Mouse (Mus musculus): ENCODE measurements at regions not wholly inside any gene's neighbourhood (a gene's known extent, or its start where the extent isn't known, plus 50 kb on each side); places are given as distances from the start of the nearest gene placed in this dataset.
A peak's percentile ranks its signal among the peaks of the same experiment; 100 is the strongest.

- ATAC-seq, result no peak
- Histone ChIP-seq H3K36me3 (ENCODE audit: control insufficient read depth, insufficient read depth) (no peaks in the 10 kb centered on the region), H3K27me3 (replicated peaks; ENCODE audit: control insufficient read depth, insufficient read depth, low read length) (no peaks in the 10 kb centered on the region), H3K4me1 (replicated peaks; ENCODE audit: control insufficient read depth, insufficient read depth, low read length) (peaks cover 4% of the 10 kb centered on the region; the same call in 1 of the 2 replicates), H3K9me3 (ENCODE audit: control insufficient read depth, low read length) (no peaks in the 10 kb centered on the region), H3K4me2 (ENCODE audit: low read length) (no peak overlapping the region), H3K27ac (ENCODE audit: low read length) (no peak overlapping the region), H3K4me3 (replicated peaks; ENCODE audit: low read length) (no peak overlapping the region), H3K9ac (replicated peaks; ENCODE audit: low read depth, low read length) (no peak overlapping the region)
These were observed 456.1 kb downstream of the Gtdc1 start for GRCm38 (mm10) chr2:44471381-44471780.

DNA sequence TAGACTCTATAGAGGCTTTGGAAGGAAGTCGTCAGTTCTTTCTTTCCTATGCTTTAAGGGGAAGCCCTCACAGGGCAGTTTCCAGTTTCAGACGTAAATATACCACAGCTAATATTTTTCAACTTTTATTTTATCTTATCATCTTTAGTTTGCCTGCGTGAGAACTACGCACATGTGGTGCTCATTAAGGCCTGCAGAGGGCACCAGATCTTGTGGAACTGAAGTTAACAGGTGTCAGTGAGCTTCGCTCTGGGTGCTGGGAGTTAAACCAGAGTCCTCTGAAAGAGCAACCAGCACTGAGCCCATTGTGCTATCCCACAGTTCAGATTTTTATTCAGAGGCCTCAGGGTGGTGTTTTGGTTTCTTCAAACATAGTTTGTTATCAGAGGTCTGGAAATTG is 456.5 kb downstream of the Gtdc1 start:
- Histone ChIP-seq H3K4me2 (ENCODE audit: low read length) (no peak overlapping the region), H3K9me3 (ENCODE audit: control insufficient read depth, low read length) (no peaks in the 10 kb centered on the region), H3K4me1 (replicated peaks; ENCODE audit: control insufficient read depth, insufficient read depth, low read length) (peaks cover 4% of the 10 kb centered on the region; the same call in 1 of the 2 replicates), H3K27ac (ENCODE audit: low read length) (no peak overlapping the region), H3K36me3 (ENCODE audit: control insufficient read depth, insufficient read depth) (no peaks in the 10 kb centered on the region), H3K4me3 (replicated peaks; ENCODE audit: low read length) (no peak overlapping the region), H3K9ac (replicated peaks; ENCODE audit: low read depth, low read length) (no peak overlapping the region), H3K27me3 (replicated peaks; ENCODE audit: control insufficient read depth, insufficient read depth, low read length) (no peaks in the 10 kb centered on the region)
- WGBS, result 97% methylated on average over 5 of the region's 5 CpGs
- no peak for ATAC-seq

DNA sequence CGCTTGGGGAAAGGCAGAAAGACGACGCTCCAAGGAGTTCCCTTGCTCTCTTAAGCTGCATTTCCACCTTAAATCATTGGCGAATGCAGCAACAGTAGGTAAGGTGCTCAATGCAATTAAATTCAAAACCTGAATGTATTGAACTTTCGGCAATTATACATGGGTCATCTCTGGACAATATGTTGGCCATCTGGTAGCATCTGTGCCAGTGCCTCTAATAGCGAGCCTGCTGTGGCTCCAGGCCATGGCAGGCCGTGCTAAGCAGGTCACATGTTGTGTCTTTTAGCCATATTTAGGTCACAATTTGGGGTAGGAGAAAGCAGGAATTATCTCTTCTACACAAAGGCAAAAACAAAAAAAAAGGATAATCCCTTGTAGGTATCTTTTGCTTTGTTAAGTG is 462.8 kb downstream of the Gtdc1 start:
- no peak for ATAC-seq
- WGBS, result 82% methylated on average over 7 of the region's 7 CpGs

GRCm38 (mm10) chr2:44462619-44463329 is 464.7 kb downstream of the Gtdc1 start:
- ATAC-seq, result no peak
- 76% methylated on average over 13 of the region's 13 CpGs for WGBS
- Histone ChIP-seq H3K27me3 (replicated peaks; ENCODE audit: control insufficient read depth, insufficient read depth, low read length) (no peaks in the 10 kb centered on the region), H3K4me2 (ENCODE audit: low read length) (no peak overlapping the region), H3K36me3 (ENCODE audit: control insufficient read depth, insufficient read depth) (no peaks in the 10 kb centered on the region), H3K4me1 (replicated peaks; ENCODE audit: control insufficient read depth, insufficient read depth, low read length) (peaks cover 11% of the 10 kb centered on the region), H3K27ac (ENCODE audit: low read length) (no peak overlapping the region), H3K9me3 (ENCODE audit: control insufficient read depth, low read length) (no peaks in the 10 kb centered on the region), H3K4me3 (replicated peaks; ENCODE audit: low read length) (no peak overlapping the region), H3K9ac (replicated peaks; ENCODE audit: low read depth, low read length) (no peak overlapping the region)

More for the DNA sequence above, 462.8 kb downstream of the Gtdc1 start:
- H3K4me3 ChIP-seq (replicated peaks; ENCODE audit: low read length), result no peak overlapping the region
- no peak overlapping the region for H3K27ac ChIP-seq (ENCODE audit: low read length)
- peaks cover 11% of the 10 kb centered on the region for H3K4me1 ChIP-seq (replicated peaks; ENCODE audit: control insufficient read depth, insufficient read depth, low read length)
- H3K36me3 ChIP-seq (ENCODE audit: control insufficient read depth, insufficient read depth), result no peaks in the 10 kb centered on the region
- no peaks in the 10 kb centered on the region for H3K27me3 ChIP-seq (replicated peaks; ENCODE audit: control insufficient read depth, insufficient read depth, low read length)
- H3K9ac ChIP-seq (replicated peaks; ENCODE audit: low read depth, low read length), result no peak overlapping the region
- no peaks in the 10 kb centered on the region for H3K9me3 ChIP-seq (ENCODE audit: control insufficient read depth, low read length)
- no peak overlapping the region for H3K4me2 ChIP-seq (ENCODE audit: low read length)

DNA sequence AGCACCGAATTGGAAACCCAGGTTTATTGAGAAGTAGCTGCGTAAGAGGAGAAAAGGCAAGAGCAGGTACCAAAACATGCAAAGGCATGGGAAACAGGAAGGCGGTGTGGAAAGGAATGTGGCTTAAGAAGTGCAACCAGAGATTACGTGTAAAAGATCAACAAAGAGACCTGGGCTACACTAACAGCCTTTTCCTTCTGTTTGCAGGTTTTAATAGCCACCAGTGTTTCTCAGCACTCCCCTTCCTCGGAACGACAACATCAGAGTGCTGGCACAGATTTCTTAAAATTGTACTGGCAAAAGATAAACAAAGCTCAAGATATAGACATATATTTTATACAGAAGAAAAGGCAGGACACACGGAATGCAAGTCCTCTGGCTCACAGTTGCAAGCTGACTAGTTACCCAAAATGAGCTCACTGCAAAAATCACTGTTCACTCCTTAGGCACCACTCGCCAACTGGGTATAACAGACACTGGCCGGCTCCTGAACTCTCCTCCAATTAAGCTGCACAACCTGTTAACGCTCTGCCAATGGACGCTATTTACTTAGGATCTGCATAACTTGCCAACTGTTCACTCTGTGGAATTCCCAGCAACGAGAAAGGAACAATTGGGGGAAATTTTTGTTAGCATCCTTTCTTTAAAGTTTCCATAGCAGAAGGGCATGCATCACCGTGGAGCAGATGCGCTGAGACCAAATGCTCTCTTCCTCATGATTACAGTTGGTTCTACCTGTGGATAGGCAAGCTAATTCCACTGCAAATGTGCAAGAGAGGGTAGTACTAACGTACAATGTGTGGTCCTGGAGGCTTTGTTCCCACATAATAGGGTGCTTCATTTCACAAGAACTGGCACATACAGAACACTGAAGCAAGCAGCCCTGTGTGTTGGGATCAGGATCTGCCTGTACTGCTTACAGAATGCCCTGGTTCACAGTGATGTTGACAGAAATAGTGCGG is 465.9 kb downstream of the Gtdc1 start:
- H3K36me3 ChIP-seq (ENCODE audit: control insufficient read depth, insufficient read depth), result no peaks in the 10 kb centered on the region
- peak overlapping the region; percentile 26; the same call in 1 of the 2 replicates for H3K4me2 ChIP-seq (ENCODE audit: low read length)
- H3K27ac ChIP-seq (ENCODE audit: low read length), result peak overlapping the region; percentile 60
- 0 out of 2 replicates have a peak overlapping the region, but pooled peaks have one; percentile 17 for H3K9ac ChIP-seq (replicated peaks; ENCODE audit: low read depth, low read length)
- no peak overlapping the region for H3K4me3 ChIP-seq (replicated peaks; ENCODE audit: low read length)
- ATAC-seq, result peak; percentile 89
- peaks cover 11% of the 10 kb centered on the region for H3K4me1 ChIP-seq (replicated peaks; ENCODE audit: control insufficient read depth, insufficient read depth, low read length)
- 32% methylated on average over 16 of the region's 16 CpGs for WGBS
- H3K27me3 ChIP-seq (replicated peaks; ENCODE audit: control insufficient read depth, insufficient read depth, low read length), result no peaks in the 10 kb centered on the region
- H3K9me3 ChIP-seq (ENCODE audit: control insufficient read depth, low read length), result no peaks in the 10 kb centered on the region

GRCm38 (mm10) chr2:44449471-44449870 is 478.0 kb downstream of the Gtdc1 start:
- H3K27me3 ChIP-seq (replicated peaks; ENCODE audit: control insufficient read depth, insufficient read depth, low read length), result no peaks in the 10 kb centered on the region
- no peaks in the 10 kb centered on the region for H3K4me1 ChIP-seq (replicated peaks; ENCODE audit: control insufficient read depth, insufficient read depth, low read length)
- no peak overlapping the region for H3K9ac ChIP-seq (replicated peaks; ENCODE audit: low read depth, low read length)
- no peak overlapping the region for H3K4me3 ChIP-seq (replicated peaks; ENCODE audit: low read length)
- H3K9me3 ChIP-seq (ENCODE audit: control insufficient read depth, low read length), result no peaks in the 10 kb centered on the region
- no peaks in the 10 kb centered on the region for H3K36me3 ChIP-seq (ENCODE audit: control insufficient read depth, insufficient read depth)
- no peak for ATAC-seq
- no peak overlapping the region for H3K4me2 ChIP-seq (ENCODE audit: low read length)
- H3K27ac ChIP-seq (ENCODE audit: low read length), result no peak overlapping the region
